Mouse (Mus musculus): ENCODE results near the gene Cox8b.

GRCm38 (mm10) chr7:140902036-140902875 is 2.0 kb upstream of the Cox8b start:
- TF ChIP-seq CTCF (IDR thresholded peaks at IDR 0.05; ENCODE audit: extremely low read depth, insufficient read depth, insufficient read length, insufficient replicate concordance) (no peak), POLR2A (IDR thresholded peaks at IDR 0.05; ENCODE audit: low read depth, low read length) (no peak)

Measured in spleen, adult 2 months (tissue).